Mouse (Mus musculus) CD4-positive helper T cell, adult 2 months (primary cell): ENCODE measurements around the gene Lemd2.

ENCODE experiments used
- DNase-seq: peaks from one replicate; pipeline ENCODE4 v3.0.0-alpha.2; 2012; ENCODE audit warnings: low read depth, missing footprints, low spot score

Lemd2 gene

DNA sequence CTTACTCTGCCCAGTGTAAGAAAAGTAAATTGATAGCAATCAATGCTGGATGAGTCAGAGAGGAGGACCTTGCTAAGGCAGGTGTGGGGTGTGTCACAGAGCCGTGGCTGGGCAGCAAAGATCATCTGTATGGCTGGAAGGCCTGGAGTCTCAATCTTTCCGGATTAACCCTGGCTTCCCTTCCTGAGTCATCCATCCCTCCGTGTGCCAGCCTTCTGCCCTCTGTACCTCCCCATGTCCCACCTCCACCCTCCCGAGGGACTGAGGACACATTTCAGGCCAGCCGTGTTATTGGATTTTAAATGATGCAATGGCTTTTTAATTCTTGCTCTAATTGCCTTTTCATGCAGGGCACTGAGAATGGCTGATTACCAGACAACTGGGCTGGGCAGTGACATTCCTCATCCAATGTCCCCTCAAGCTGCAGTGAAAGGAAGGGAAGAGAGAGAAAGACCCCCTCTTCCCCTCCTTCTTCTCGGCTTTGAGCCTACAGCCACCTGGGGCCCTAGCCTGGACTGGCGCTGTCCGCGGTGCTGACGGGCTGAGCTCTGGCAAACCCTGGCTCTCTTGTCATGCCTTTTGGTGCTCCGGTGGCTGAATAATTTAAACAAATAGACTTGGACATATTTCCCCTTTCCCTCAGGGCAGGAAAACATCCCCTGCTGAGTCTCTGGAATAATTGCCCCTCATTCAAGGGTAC is 24.1 kb upstream of the Lemd2 start:
- DNase-seq = peak; percentile 15

DNA sequence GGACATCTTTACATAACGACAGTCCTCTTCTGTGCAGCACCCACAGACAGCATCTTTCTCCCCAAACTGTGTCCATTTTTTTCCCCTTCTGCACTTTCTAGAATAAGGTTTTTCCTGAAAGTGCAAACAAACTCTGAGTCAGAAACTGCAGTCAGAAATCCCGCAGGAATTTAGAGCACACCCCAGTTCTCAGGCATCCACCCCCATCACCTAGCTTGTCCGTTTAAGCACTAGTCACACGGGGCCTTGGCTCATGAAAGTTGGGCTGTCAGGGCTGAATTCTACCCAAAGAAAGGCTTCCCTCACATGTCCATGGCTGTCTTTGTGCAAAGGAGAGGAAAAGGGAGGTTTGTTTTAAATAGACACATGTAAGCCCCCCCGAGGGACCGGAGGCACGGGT is 23.0 kb upstream of the Lemd2 start:
- no peak for DNase-seq

DNA sequence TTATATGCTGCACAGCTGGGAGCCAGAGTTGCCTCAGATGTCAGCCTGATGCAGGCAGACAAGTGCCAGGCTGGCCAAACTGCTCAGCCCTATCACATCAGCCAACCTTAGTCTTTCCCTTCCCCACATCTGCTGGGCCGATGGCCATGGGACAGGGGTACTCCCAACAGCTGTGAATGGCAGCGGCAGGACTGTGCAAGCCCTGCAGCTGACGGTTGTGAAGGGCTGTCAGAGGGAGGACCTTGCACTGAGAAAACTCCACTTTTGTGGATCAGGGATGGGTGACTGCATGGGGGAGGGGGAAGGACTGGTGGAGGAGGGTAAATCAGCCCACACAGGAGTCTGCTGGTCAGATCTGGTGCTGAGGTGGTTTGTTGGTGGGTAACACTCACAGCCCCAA is 22.4 kb upstream of the Lemd2 start:
- no peak for DNase-seq

DNA sequence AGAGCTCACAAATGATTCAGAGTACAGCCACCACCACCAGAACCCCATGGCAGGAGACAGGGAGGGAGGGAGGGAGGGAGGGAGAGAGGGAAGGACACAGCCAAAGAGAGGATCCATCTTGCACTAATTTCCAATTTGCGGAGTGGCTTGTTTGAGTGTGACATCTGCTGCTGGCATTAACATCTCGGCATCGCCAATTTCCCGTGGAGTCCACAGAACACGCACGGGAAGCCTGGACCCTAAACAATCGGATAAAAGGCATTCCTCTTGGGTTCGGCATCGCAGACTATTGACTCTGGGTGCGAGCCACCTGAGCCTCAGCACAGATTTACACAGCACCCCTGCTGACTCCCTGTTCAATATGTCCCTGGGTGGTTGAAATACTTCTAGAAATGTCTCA is 21.5 kb upstream of the Lemd2 start:
- no peak for DNase-seq

DNA sequence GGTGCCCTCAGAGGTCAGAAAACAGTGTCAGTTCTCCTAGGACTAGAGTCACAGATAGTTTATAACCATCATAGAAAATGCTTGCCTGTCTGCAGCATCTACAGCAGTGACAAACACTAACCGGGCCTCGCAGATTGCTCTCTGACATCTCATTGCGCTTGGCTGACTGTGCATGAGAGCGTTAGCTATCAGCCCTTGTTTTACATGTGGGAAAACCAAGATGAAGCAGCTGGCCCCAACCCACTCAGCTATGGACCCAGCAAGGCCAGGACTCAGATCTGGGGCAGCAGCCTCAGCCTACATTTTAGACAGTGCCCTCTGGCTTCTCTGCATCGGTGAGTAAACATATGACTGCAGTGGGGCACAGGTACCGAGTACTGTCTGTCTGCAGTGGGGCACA is 19.6 kb upstream of the Lemd2 start:
- DNase-seq = no peak

DNA sequence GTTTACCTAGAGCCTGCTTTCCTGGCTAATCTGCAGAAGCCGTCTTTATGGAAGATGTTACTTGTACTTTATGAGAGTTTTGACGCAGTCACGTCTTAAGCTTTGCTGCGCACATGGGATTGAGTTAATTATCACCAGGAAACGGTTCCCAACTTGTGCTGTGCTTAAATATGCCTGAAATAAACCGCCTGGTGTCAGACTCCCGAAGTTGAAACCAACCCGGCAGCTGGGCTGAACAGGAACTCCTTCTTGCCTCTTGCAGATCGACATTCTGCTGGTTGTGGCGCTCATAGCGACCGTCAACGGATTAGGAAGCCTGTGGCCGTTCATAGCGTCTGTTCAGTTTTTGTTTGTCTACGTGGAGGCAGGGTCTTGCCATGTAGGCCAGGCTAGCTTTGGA is 17.3 kb upstream of the Lemd2 start:
- no peak for DNase-seq

DNA sequence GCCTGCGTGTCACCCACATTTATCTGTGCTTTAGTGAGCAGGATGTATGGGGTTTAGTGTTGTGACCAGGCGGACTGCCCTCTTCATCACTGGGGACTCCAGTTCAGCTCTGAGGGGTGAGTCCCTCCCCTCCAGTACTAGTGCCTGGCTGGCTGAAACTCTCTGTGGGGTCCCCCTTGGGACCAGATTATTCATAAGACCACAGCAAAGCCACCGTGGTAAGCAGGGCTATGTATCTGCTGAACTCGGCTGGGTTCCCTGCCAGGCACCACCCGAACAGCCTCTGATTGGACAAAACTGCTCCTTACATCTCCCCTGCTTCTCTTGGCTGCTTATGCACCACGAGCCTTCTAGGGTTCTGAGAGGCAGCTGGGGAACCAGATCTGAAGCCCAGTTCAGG is 14.6 kb upstream of the Lemd2 start:
- DNase-seq = no peak

DNA sequence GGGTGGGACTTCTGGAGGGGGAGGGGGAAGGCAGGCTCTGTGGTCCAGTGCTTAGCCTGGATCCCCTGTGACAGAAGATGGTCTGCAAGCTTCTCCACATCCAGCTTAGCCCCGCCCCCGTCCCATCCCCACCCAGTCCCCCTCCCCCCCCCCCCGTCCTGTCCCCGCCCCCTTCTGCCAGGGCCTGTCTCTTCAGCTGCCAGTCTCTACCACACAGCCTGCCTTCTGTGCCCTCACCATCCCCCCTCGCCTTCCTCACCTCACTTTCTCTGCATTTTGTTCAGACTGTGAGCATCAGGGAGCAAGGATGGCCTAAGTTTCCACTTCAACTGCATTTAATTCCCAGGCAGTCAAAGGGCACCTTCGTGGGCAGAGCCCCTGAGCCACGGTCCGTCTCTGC is 14.1 kb upstream of the Lemd2 start:
- no peak for DNase-seq

DNA sequence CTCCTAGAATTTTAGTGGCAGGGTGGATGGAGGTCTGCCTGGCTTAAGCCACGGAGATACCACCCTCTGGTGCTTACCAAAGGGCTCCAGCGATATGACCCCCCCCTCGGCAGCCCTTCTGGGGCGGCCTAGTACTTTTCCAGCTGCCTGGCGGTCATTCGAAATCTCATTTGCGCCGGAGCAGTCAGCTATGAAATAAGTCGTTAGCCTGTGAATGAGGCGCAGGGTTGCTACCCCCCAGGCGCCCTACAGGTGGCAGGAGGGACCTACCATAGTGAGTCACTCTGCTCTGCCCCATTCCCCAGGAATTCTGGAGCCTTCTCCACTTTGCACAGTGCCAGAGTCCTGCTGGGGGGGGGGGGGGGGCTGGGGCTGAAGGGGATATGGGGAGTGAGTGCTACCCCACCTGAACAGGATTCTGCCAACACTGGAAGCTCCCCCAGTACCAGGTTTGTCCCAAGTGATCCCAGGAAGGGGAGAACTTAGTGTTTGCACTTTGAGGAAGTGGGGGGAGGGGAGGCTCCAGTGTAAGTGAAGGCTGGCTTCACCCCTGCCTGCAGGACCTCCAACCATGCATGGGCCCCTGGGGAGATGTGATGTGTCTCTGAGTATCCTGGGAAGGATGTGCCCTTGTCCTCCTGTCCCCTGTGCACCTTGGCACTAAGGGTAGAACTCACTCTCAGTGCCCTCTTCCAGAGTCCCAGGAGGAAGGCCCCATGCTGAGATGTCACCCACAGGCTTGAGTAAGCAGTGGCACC is 8.7 kb upstream of the Lemd2 start:
- DNase-seq = no peak

DNA sequence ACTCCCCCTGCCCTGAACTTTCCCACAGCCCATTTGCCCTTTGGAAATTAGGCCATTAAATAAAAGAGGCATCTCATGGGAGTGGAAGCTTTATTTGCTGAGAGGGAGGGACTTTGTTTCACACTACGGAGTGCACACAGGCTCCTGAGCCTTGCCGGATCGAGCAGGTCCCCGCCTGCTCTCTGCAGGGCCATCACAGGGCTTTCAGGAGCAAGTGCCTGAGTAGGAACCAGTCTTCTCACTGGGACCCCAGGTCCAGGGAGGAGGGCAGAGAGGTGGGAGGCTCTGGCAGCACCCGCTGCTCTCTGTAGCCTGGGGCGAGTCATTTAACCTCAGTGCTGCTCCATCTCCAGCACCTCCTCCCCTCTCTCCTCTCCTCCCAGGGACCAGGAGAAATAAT is 7.7 kb upstream of the Lemd2 start:
- no peak for DNase-seq

DNA sequence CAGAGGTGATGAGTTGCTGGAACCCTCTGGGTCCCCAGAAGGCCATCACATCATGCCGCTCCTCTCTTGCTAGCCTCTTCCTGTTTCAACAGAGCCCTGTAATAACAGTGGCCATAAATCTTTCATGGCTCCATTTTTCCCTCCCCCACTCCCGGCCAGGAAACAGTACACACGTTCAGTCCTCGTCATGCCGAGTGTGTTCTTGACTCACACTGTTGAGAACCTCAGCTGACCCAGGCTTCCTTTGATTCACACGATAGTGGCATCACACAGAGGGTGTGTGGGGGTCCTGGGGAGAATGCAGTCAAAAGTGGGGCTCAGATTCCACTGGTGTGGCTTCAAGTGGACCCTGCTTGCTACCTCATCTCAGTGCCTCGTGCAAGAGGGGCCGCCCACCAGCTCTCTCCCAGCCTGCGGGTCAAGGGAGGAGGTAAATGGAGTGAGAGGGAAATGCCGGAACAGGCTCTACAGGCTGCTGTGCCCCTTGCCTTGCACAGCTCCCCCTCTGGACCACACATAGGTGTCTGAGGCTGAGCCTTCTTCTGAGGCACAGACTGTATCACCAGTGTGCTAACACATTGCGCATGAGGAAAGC is 2.9 kb upstream of the Lemd2 start:
- DNase-seq = no peak

DNA sequence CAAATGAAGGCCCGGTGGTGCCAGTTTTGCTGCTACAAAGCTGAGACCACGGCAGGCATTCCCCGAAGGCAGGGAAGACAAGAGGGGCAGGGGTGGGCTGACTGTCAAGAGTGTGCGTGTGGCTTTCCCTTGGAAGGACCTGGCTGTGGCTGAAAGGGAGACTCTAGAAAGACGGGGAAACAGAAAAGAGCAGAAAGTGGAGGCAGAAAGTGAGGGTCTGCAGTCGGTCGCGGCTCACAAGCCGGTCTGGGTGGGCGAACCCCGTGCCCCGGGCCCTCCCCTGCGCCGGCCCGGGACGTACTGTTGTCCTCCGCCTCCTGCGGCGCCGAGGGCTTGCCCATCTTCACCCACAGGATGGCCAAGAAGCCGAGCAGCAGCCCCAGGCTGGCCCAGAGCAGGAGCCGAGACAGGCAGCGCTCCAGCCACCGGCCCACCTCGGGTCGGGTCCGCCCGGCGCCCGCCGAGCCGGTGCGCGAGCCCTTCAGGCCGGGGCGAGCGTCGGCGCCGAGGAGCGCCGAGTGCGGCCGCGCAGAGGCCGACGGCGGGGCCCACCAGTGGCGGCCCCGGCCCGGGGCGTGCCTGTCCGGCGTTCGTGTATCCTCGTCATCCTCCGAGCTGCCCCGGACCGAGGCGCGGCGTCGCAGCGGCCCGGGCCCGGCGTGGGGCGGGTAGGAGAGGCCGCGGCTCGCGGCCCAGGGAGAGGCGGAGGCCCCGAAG is 753 bp downstream of the Lemd2 start:
- no peak for DNase-seq

DNA sequence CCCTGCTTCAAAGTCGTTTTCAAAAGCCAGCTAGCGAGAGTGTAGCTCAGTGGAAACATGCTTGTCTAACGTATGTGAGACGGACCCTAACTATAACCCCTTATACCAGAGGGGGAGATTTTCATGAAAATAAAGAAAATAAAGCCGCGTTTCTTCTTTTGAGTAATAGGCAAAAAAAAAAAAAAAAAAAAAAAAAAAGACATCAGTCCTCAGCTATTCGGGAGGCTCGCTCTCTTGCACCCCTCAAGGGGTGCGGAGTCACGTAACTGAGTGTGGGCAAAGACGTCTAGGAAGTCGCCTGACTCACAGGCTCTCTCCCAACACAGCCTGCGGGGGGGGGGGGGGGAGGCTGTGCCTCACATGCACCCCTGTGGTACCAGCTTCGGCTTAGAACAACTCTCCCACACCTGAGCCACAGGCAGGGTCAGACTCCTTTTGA is 1.3 kb downstream of the Lemd2 start:
- DNase-seq = peak; percentile 77

DNA sequence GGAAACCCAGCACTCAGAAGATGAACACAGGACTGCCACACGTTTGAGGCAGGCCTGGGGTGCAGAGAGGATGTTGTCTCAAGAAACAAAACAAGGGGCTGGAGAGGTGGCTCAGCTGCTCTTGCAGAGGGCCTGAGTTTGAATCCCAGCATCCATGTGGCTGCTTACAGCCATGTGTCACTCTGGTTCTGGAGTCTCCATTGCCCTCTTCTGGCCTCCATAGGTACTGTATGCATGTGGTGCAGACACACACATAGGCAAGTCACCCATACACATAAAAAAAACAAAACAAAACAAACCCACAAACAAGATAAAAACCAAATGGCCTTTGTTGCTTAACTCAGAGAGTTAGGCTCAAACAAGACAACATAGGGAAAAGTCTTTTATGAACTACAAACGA is 2.3 kb downstream of the Lemd2 start:
- peak; percentile 55 for DNase-seq

DNA sequence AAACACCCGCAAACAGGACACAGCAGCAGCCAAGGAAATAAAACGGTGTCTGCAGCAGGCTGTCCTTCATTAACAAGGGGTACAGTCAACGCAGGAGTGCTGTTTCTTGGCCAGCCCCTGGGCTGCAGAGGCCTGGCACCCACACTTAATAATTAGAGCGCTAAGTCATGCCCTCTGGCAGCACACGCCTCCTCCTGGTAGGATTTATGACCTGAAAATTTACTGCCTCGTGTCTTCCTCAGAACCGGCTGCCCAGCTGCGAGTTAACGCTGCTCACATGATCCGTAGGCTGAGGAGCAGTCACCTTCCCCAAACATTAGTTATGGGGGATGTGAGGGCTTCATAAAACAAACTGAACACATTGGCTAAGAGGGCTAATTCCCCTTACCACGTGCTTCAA is 3.5 kb downstream of the Lemd2 start:
- DNase-seq = no peak

DNA sequence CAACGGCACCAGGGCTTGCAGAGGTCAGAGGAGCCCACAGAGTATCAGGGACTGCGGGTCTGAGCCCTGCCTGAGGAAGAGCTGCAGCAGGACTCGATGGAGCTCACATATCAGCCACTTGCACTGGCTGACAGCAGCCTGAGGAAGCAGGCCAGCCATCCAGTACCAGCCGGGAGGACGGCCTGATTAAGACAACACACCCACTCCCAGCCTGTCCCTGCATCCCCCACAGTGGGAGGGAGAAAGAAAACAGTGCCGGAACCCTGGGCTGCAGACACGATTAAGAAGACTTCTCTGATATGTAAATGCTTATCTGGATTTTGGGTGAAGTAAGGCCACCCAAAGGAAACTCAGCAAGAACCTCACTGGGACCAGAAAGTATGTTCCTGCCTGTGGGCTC is 4.4 kb downstream of the Lemd2 start:
- no peak for DNase-seq

DNA sequence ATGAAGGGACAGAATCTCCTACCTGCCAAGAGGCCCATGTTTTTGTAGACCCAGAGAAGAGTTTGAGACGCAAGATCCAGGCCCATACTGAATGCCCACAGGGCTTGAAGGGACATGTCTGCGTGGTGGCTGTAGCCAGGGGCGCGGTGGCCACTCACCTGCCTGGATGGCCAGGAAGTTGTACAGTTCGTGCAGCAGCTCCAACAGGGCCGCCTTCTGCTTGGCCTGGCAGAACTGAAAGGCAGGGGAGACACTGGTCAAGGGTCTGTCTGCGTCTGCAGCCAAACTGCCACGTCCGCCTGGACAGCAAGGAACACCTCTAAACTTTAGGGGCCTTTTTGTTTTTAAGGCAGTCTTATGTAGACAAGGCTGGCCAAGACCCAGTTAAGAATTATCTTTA is 5.1 kb downstream of the Lemd2 start:
- DNase-seq = no peak

DNA sequence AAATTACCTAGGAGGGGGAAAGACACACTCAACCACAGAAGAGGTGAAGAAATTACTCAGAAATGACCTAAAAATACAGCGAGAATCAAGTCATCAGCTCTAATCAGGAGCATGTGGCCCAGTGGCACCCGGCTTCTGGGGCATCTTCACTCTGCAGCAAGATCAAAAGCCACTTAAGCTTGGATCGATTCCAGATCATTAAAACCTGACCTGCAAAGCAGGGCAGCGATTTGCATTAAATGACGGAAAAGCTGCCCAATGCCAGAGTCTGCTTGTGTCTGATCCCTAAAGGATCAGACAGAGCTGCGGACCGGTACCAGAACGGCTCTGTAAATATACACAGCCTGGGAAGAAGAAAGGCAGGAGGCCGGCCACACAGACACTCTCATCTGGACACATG is 8.1 kb downstream of the Lemd2 start:
- DNase-seq = no peak

DNA sequence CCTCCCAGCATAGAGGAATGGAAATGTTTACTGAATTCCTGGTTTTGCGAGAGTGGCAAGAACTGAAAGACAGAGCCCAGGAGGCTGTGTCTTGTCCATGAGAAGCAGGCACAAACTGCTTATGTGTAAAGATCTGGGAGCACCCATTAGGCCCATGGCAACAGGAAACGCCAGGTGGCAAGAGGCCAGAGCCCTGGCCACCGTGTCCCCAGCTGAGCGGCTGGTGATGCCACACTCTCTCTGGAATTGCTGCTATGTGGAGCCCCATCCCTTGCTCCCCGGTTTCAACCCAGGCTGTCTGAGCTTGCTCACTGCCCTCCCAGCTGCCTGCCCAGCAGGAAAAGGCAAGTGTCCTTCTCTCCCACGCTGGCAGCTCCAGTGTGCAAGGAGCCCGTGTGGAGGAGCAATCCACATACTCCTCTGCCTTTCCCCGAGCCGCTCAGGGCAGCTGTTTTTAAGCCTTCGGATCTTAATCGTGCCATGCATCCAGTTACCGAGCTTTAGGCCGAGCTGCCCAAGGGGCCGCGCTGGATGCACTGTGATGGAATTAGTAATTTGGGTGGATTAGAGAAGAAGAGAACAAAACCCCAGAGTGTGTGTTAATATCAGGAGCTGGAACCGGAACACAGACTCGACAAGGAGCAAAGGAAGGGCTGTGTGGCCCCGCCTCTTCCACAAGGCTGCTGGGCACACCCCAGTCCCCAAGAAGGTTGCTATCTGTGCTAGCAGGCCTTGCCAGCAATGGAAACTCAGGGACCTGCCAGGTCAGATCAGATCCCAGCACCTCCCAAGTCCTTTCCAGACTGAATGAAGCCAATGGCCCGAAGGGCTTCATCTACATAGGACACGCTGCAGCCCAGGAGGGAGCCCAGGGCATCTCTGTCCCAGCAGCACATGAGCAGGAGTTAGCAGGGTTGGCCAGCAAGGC is 9.7 kb downstream of the Lemd2 start:
- no peak for DNase-seq

DNA sequence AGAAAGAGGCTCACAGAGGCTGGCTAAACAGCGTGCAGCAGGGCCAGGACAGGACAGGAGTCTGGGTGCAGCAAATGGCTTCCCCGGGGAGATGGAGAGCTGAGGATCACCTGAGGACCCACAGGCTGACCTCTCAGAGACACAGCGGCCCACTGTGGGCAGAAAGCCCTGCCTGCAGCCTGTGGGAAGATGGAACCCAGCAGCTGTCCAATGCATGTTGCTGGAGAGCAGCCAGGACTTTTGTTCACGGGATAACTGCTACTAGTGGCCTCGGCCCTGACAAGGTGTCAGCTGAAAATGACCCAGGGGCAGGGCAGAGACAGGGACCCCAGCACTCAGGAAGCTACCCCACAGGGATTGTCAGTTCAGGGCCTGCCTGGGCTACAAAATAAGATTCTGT is 12.5 kb downstream of the Lemd2 start:
- DNase-seq = no peak

DNA sequence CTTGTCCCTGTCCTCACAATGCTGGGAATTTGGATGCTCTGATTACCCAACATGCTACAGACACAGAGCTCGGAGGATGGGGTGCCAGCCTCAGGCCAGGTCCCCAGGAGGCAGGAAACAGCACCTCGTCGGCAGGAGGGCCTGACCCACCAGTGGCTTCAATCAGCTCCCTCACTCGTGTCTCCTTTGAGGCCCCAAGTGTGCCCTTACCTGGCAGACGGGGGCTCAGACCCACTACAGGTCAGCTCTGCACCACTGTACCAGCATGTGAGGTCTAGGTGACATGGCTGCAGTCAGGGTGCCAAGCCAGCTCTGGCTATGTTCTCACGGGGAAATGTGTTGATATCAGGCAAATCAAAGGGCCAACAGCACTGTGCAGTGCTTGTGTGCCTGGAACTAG is 13.1 kb downstream of the Lemd2 start:
- no peak for DNase-seq
